Mouse (Mus musculus): Measurements from ENCODE around the gene Camk1d. TPM values are rescaled to one million over a fixed set of nuclear protein-coding genes. Genes with fewer than 3 reads are reported as not detected.

Camk1d gene
- polyA plus RNA-seq, 1 experiment from 2014 or later: 1.0 TPM

- no peak for ATAC-seq (replicated peaks; ENCODE audit: low FRiP score)
- H3K9me3 ChIP-seq (ENCODE audit: control insufficient read depth, low read length): no peaks in the 10 kb centered on the region
- WGBS: 75% methylated on average over 2 of the region's 2 CpGs
These were observed 68.7 kb downstream of the Camk1d start for GRCm38 (mm10) chr2:5645584-5645983.

GRCm38 (mm10) chr2:5643937-5644336 is 70.4 kb downstream of the Camk1d start:
- Histone ChIP-seq H3K9ac (ENCODE audit: low read depth, low read length) (no peak overlapping the region), H3K4me3 (ENCODE audit: low read depth, low read length) (no peak overlapping the region), H3K4me2 (no peak overlapping the region), H3K27ac (ENCODE audit: low read depth, low read length) (no peak overlapping the region), H3K36me3 (ENCODE audit: control insufficient read depth, insufficient read depth, low read length) (no peaks in the 10 kb centered on the region), H3K27me3 (replicated peaks; ENCODE audit: control insufficient read depth, insufficient read depth, low read length) (no peaks in the 10 kb centered on the region), H3K9me3 (ENCODE audit: control insufficient read depth, low read length) (no peaks in the 10 kb centered on the region), H3K4me1 (replicated peaks; ENCODE audit: control insufficient read depth, insufficient read depth, low read length) (no peaks in the 10 kb centered on the region)
- WGBS: 71% methylated on average over 3 of the region's 3 CpGs
- DNase-seq (ENCODE audit: low spot score) (no peak), ATAC-seq (replicated peaks; ENCODE audit: low FRiP score) (no peak)

More at GRCm38 (mm10) chr2:5645584-5645983, 68.7 kb downstream of the Camk1d start:
- no peaks in the 10 kb centered on the region for H3K36me3 ChIP-seq (ENCODE audit: control insufficient read depth, insufficient read depth, low read length)
- H3K27me3 ChIP-seq (replicated peaks; ENCODE audit: control insufficient read depth, insufficient read depth, low read length): no peaks in the 10 kb centered on the region
- no peak overlapping the region for H3K9ac ChIP-seq (ENCODE audit: low read depth, low read length)
- no peak overlapping the region for H3K4me2 ChIP-seq
- H3K4me3 ChIP-seq (ENCODE audit: low read depth, low read length): no peak overlapping the region
- DNase-seq (ENCODE audit: low spot score): no peak
- no peaks in the 10 kb centered on the region for H3K4me1 ChIP-seq (replicated peaks; ENCODE audit: control insufficient read depth, insufficient read depth, low read length)
- no peak overlapping the region for H3K27ac ChIP-seq (ENCODE audit: low read depth, low read length)

- 53% methylated on average over 7 of the region's 7 CpGs for WGBS
- Histone ChIP-seq H3K27ac (ENCODE audit: low read depth, low read length) (no peak overlapping the region), H3K9ac (ENCODE audit: low read depth, low read length) (no peak overlapping the region), H3K4me1 (replicated peaks; ENCODE audit: control insufficient read depth, insufficient read depth, low read length) (no peaks in the 10 kb centered on the region), H3K4me2 (no peak overlapping the region), H3K36me3 (ENCODE audit: control insufficient read depth, insufficient read depth, low read length) (no peaks in the 10 kb centered on the region), H3K9me3 (ENCODE audit: control insufficient read depth, low read length) (no peaks in the 10 kb centered on the region), H3K27me3 (replicated peaks; ENCODE audit: control insufficient read depth, insufficient read depth, low read length) (no peaks in the 10 kb centered on the region), H3K4me3 (ENCODE audit: low read depth, low read length) (no peak overlapping the region)
- no peak for ATAC-seq (replicated peaks; ENCODE audit: low FRiP score)
- DNase-seq (ENCODE audit: low spot score): no peak
These were observed 71.1 kb downstream of the Camk1d start for GRCm38 (mm10) chr2:5643226-5643625.

GRCm38 (mm10) chr2:5642624-5643023 is 71.7 kb downstream of the Camk1d start:
- no peak overlapping the region for H3K27ac ChIP-seq (ENCODE audit: low read depth, low read length)
- no peak for ATAC-seq (replicated peaks; ENCODE audit: low FRiP score)
- H3K27me3 ChIP-seq (replicated peaks; ENCODE audit: control insufficient read depth, insufficient read depth, low read length): no peaks in the 10 kb centered on the region
- H3K9ac ChIP-seq (ENCODE audit: low read depth, low read length): no peak overlapping the region
- no peaks in the 10 kb centered on the region for H3K36me3 ChIP-seq (ENCODE audit: control insufficient read depth, insufficient read depth, low read length)
- no peak for DNase-seq (ENCODE audit: low spot score)
- H3K9me3 ChIP-seq (ENCODE audit: control insufficient read depth, low read length): no peaks in the 10 kb centered on the region
- no peaks in the 10 kb centered on the region for H3K4me1 ChIP-seq (replicated peaks; ENCODE audit: control insufficient read depth, insufficient read depth, low read length)
- no peak overlapping the region for H3K4me2 ChIP-seq
- WGBS: 23% methylated on average over 5 of the region's 5 CpGs
- no peak overlapping the region for H3K4me3 ChIP-seq (ENCODE audit: low read depth, low read length)

GRCm38 (mm10) chr2:5641678-5642077 is 72.6 kb downstream of the Camk1d start:
- 65% methylated on average over 5 of the region's 5 CpGs for WGBS
- no peaks in the 10 kb centered on the region for H3K36me3 ChIP-seq (ENCODE audit: control insufficient read depth, insufficient read depth, low read length)
- ATAC-seq (replicated peaks; ENCODE audit: low FRiP score) (no peak), DNase-seq (ENCODE audit: low spot score) (no peak)
- H3K4me1 ChIP-seq (replicated peaks; ENCODE audit: control insufficient read depth, insufficient read depth, low read length): no peaks in the 10 kb centered on the region
- no peak overlapping the region for H3K9ac ChIP-seq (ENCODE audit: low read depth, low read length)
- H3K4me2 ChIP-seq: no peak overlapping the region
- no peak overlapping the region for H3K27ac ChIP-seq (ENCODE audit: low read depth, low read length)
- no peaks in the 10 kb centered on the region for H3K9me3 ChIP-seq (ENCODE audit: control insufficient read depth, low read length)
- no peak overlapping the region for H3K4me3 ChIP-seq (ENCODE audit: low read depth, low read length)
- no peaks in the 10 kb centered on the region for H3K27me3 ChIP-seq (replicated peaks; ENCODE audit: control insufficient read depth, insufficient read depth, low read length)

DNA sequence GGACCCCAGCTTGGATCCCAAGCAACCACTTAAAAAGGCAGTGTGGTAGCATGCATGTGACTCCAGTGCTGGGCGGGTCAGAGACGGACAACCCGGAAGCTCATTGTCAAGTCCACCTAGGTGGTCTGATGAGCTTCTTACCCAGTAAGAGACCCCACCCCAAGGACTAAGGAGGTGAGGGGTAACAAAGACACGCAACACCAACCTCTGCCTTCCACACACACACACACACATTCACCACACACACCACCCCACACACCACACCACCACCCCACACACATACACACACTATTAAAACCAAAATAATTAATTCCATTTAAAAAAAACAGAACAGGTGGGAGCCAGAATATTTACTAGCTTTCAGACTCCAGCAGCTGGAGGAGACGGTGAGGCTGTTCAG is 73.7 kb downstream of the Camk1d start:
- Histone ChIP-seq H3K4me2 (no peak overlapping the region), H3K27ac (ENCODE audit: low read depth, low read length) (no peak overlapping the region), H3K9ac (ENCODE audit: low read depth, low read length) (no peak overlapping the region), H3K4me1 (replicated peaks; ENCODE audit: control insufficient read depth, insufficient read depth, low read length) (no peaks in the 10 kb centered on the region), H3K36me3 (ENCODE audit: control insufficient read depth, insufficient read depth, low read length) (no peaks in the 10 kb centered on the region), H3K9me3 (ENCODE audit: control insufficient read depth, low read length) (no peaks in the 10 kb centered on the region), H3K27me3 (replicated peaks; ENCODE audit: control insufficient read depth, insufficient read depth, low read length) (no peaks in the 10 kb centered on the region), H3K4me3 (ENCODE audit: low read depth, low read length) (no peak overlapping the region)
- DNase-seq (ENCODE audit: low spot score) (no peak), ATAC-seq (replicated peaks; ENCODE audit: low FRiP score) (no peak)
- 79% methylated on average over 5 of the region's 5 CpGs for WGBS

GRCm38 (mm10) chr2:5636801-5637742 is 77.2 kb downstream of the Camk1d start:
- Histone ChIP-seq H3K4me1 (replicated peaks; ENCODE audit: control insufficient read depth, insufficient read depth, low read length) (no peaks in the 10 kb centered on the region), H3K4me2 (no peak overlapping the region), H3K9ac (ENCODE audit: low read depth, low read length) (no peak overlapping the region), H3K27me3 (replicated peaks; ENCODE audit: control insufficient read depth, insufficient read depth, low read length) (no peaks in the 10 kb centered on the region), H3K9me3 (ENCODE audit: control insufficient read depth, low read length) (no peaks in the 10 kb centered on the region), H3K27ac (ENCODE audit: low read depth, low read length) (no peak overlapping the region), H3K4me3 (ENCODE audit: low read depth, low read length) (no peak overlapping the region), H3K36me3 (ENCODE audit: control insufficient read depth, insufficient read depth, low read length) (no peaks in the 10 kb centered on the region)
- DNase-seq (ENCODE audit: low spot score) (no peak), ATAC-seq (replicated peaks; ENCODE audit: low FRiP score) (no peak)
- 83% methylated on average over 14 of the region's 14 CpGs for WGBS

- H3K27ac ChIP-seq (ENCODE audit: low read depth, low read length): no peak overlapping the region
- H3K9me3 ChIP-seq (ENCODE audit: control insufficient read depth, low read length): no peaks in the 10 kb centered on the region
- no peaks in the 10 kb centered on the region for H3K36me3 ChIP-seq (ENCODE audit: control insufficient read depth, insufficient read depth, low read length)
- H3K9ac ChIP-seq (ENCODE audit: low read depth, low read length): no peak overlapping the region
- ATAC-seq (replicated peaks; ENCODE audit: low FRiP score) (no peak), DNase-seq (ENCODE audit: low spot score) (no peak)
- no peak overlapping the region for H3K4me2 ChIP-seq
- no peak overlapping the region for H3K4me3 ChIP-seq (ENCODE audit: low read depth, low read length)
- H3K4me1 ChIP-seq (replicated peaks; ENCODE audit: control insufficient read depth, insufficient read depth, low read length): no peaks in the 10 kb centered on the region
- WGBS: 78% methylated on average over 6 of the region's 6 CpGs
- H3K27me3 ChIP-seq (replicated peaks; ENCODE audit: control insufficient read depth, insufficient read depth, low read length): no peaks in the 10 kb centered on the region
These were observed 82.0 kb downstream of the Camk1d start for GRCm38 (mm10) chr2:5632355-5632684.

All from liver, embryonic 11.5 days (tissue).